Mouse (Mus musculus): ENCODE measurements around the gene Reps2.

GRCm38 (mm10) chrX:162552383-162552782 is 91.1 kb downstream of the Reps2 start:
- TF ChIP-seq CTCF (IDR thresholded peaks at IDR 0.05; ENCODE audit: low read depth) (no peak), EP300 (IDR thresholded peaks at IDR 0.05; ENCODE audit: low read depth) (no peak)

All from heart, postnatal 0 days (tissue).